In the genomic region with DNA sequence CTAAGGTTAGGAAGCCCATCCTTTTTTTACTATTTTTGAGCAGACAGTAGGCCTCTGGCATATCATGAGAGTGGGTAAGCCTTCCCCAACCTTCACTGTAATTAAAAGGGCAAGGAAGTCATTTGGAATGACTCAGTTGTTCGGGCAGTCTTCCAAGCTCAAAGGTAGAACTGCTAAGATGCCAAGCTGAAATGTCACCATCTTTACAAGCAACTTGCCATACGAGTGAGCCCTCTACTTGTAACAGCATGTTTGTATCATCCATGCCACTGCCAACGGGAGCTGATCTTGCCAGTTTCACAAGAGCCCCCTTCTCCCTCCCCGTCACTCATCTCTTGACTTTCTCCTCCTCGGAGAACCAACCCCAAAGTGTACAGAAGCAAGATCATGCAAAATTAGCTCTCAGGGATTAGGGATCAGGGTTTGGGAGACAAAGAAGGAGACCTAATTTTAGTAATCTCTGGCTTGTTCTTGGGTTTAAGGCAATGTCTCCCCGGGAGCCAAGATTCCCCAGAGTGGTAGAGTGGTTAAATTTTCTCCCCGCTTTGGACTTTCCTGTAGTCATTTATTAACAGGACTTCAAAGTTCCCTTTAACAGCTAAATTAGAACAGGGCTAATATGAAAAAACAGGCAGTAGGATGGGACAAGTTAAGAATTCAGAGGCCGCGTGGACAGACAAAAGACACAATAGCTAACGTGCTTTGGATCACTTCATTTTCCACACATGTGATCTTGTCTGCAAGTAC, we compare ENCODE assay signal across 13 mouse cellular contexts.
DNase-seq lines count a peak whose midpoint lies in the region; ATAC-seq and TF ChIP-seq lines count a peak whose summit lies in the region.
"Had no signal": no experiment of that assay in that cellular context is flagged by ENCODE, and none has a peak within 500 bp of the region (broad histone marks: within the 10 kb centered on the region; RNA-seq: fewer than 3 reads in every experiment).

No protein-coding gene starts in this region.

- ATAC-seq in liver, embryonic 15.5 days (ENCODE audit: insufficient read depth): no peak
- no peak for ATAC-seq in stomach, embryonic 16.5 days (ENCODE audit: insufficient read depth, low FRiP score)
- ATAC-seq: hindbrain, postnatal 0 days had no signal

- H3K27me3 ChIP-seq in liver, embryonic 15.5 days: peaks cover 8% of the 10 kb centered on the region
- H3K27me3 ChIP-seq in stomach, embryonic 16.5 days (ENCODE audit: control insufficient read depth, insufficient read depth, low read length): no peaks in the 10 kb centered on the region
- H3K27me3 ChIP-seq: lung, embryonic 15.5 days had no signal

- no peak overlapping the region for H3K9ac ChIP-seq in liver, embryonic 15.5 days
- H3K9ac ChIP-seq in stomach, embryonic 16.5 days (ENCODE audit: low read length): no peak overlapping the region
- H3K9ac ChIP-seq: lung, embryonic 15.5 days had no signal

- DNase-seq in liver: no peak
- DNase-seq in kidney, adult 9 months: peak; percentile 89
- no peak for DNase-seq in heart, postnatal 10 days
- DNase-seq in c-Kit-positive CD71-positive TER-119-positive erythroid progenitor cells, embryonic 14.5 days (ENCODE audit: low spot score): no peak
- DNase-seq in neural tube, embryonic 10.5 days (ENCODE audit: extremely low spot score, low spot score): no peak
- DNase-seq: heart, adult 18-20 months; left cerebral cortex, postnatal 4 days had no signal

- no peak overlapping the region for H3K4me3 ChIP-seq in liver, embryonic 15.5 days (replicated peaks)
- H3K4me3 ChIP-seq in bone marrow macrophage, adult 2 months (ENCODE audit: insufficient read depth, low read length): no peak overlapping the region
- no peak overlapping the region for H3K4me3 ChIP-seq in stomach, embryonic 16.5 days (replicated peaks; ENCODE audit: low read length)
- H3K4me3 ChIP-seq: lung, embryonic 15.5 days; megakaryocyte, embryonic 14.5 days had no signal

- H3K9me3 ChIP-seq in liver, embryonic 15.5 days (replicated peaks): no peaks in the 10 kb centered on the region
- no peaks in the 10 kb centered on the region for H3K9me3 ChIP-seq in stomach, embryonic 16.5 days (replicated peaks; ENCODE audit: control insufficient read depth, low read length)
- H3K9me3 ChIP-seq: lung, embryonic 15.5 days had no signal

- peak overlapping the region; percentile 46; the same call in 1 of the 2 replicates for H3K27ac ChIP-seq in liver, embryonic 15.5 days (replicated peaks)
- 0 out of 2 replicates have a peak overlapping the region, but pooled peaks have one; percentile 13 for H3K27ac ChIP-seq in bone marrow macrophage, adult 2 months (ENCODE audit: insufficient read depth, low read depth, low read length)
- peak overlapping the region; percentile 47 for H3K27ac ChIP-seq in stomach, embryonic 16.5 days (ENCODE audit: low read length)
- H3K27ac ChIP-seq: hindbrain, postnatal 0 days; lung, embryonic 15.5 days had no signal

- intact Hi-C loops in heart, postnatal 10 days (cut with DNase I): no loop called here

- TF ChIP-seq POLR2A in bone marrow macrophage, adult 2 months (IDR thresholded peaks at IDR 0.05; ENCODE audit: borderline replicate concordance, low read depth, low read length): no peak

- 76% methylated on average over 10 of the region's 10 CpGs for WGBS in liver, embryonic 15.5 days (ENCODE audit: insufficient replicate concordance)
- 72% methylated on average over 10 of the region's 10 CpGs for WGBS in stomach, embryonic 16.5 days

- peaks cover 70% of the 10 kb centered on the region for H3K4me1 ChIP-seq in liver, embryonic 15.5 days (replicated peaks)
- H3K4me1 ChIP-seq in bone marrow macrophage, adult 2 months (ENCODE audit: control insufficient read depth, insufficient read depth, low read length): peaks cover 19% of the 10 kb centered on the region
- H3K4me1 ChIP-seq in stomach, embryonic 16.5 days (ENCODE audit: control insufficient read depth, insufficient read depth, low read length): no peaks in the 10 kb centered on the region

- TF ChIP-seq CTCF in bone marrow macrophage, adult 2 months (IDR thresholded peaks at IDR 0.05; ENCODE audit: low read depth, low read length): no peak

- no peak overlapping the region for H3K4me2 ChIP-seq in liver, embryonic 15.5 days
- no peak overlapping the region for H3K4me2 ChIP-seq in stomach, embryonic 16.5 days (ENCODE audit: low read depth, low read length)
- H3K4me2 ChIP-seq: lung, embryonic 15.5 days had no signal

- H3K36me3 ChIP-seq in liver, embryonic 15.5 days (replicated peaks): no peaks in the 10 kb centered on the region
- H3K36me3 ChIP-seq in stomach, embryonic 16.5 days (ENCODE audit: control insufficient read depth, insufficient read depth, low read length): no peaks in the 10 kb centered on the region
- H3K36me3 ChIP-seq: lung, embryonic 15.5 days had no signal
